Mouse (Mus musculus) CH12.LX (cell line): ENCODE results near the gene Jmy. TPM values are rescaled to one million over a fixed set of nuclear protein-coding genes. Genes with fewer than 3 reads are reported as not detected.

Experiments used
- DNase-seq: peaks from one replicate; pipeline ENCODE4 v3.0.0-alpha.2; 2013; ENCODE audit errors: extremely low read depth
- H3K27ac ChIP-seq: 2 replicates; pipeline ENCODE4 v1.5.1; 2012; ENCODE audit warnings: low read depth, mild to moderate bottlenecking, control low read depth, moderate library complexity; ENCODE audit not compliant: insufficient read depth
- H3K27me3 ChIP-seq: replicated peaks from 2 replicates; pipeline ENCODE3; 2012; ENCODE audit warnings: inconsistent platforms
- H3K36me3 ChIP-seq, 2 experiments: replicated peaks in 1 of 2; 2 replicates each; pipeline versions ENCODE3 to v1.6.1; 2012; ENCODE audit warnings: inconsistent platforms in 1 of 2, low read length in 1 of 2, mild to moderate bottlenecking in 1 of 2, mixed read lengths in 1 of 2, moderate library complexity in 1 of 2; ENCODE audit not compliant: control insufficient read depth in 1 of 2, insufficient read depth in 1 of 2
- H3K4me1 ChIP-seq, 2 experiments: 2 replicates each; pipeline ENCODE4 v1.6.1; 2012; ENCODE audit warnings: inconsistent platforms in 1 of 2, moderate library complexity in 1 of 2; ENCODE audit not compliant: insufficient read depth in 2 of 2, control insufficient read depth in 1 of 2
- H3K4me2 ChIP-seq: 2 replicates; pipeline ENCODE4 v1.6.1; 2012; ENCODE audit warnings: low read depth, mild to moderate bottlenecking, control low read depth; ENCODE audit not compliant: poor library complexity, insufficient read depth, severe bottlenecking
- H3K4me3 ChIP-seq, 3 experiments: fragments of 150-350 bp in 1 of 3; sonication (generic) in 1 of 3; replicated peaks in 1 of 3; 2 replicates each; pipeline versions ENCODE3 to v1.5.1; 2011 to 2012; ENCODE audit warnings: low read depth in 2 of 3, low read length in 2 of 3, mild to moderate bottlenecking in 2 of 3, moderate library complexity in 2 of 3, control low read depth in 1 of 3, improper control_type of control experiment in 1 of 3, inconsistent platforms in 1 of 3, mixed read lengths in 1 of 3; ENCODE audit not compliant: poor library complexity in 1 of 3
- H3K79me2 ChIP-seq: replicated peaks from 2 replicates; pipeline ENCODE4 v1.6.1; 2012; ENCODE audit warnings: mild to moderate bottlenecking, moderate library complexity; ENCODE audit not compliant: control insufficient read depth, poor library complexity, insufficient read depth, severe bottlenecking; ENCODE audit errors: extremely low read depth
- H3K9ac ChIP-seq: 2 replicates; pipeline ENCODE4 v1.6.1; 2012; ENCODE audit warnings: low read depth, mild to moderate bottlenecking, control low read depth, moderate library complexity; ENCODE audit not compliant: insufficient read depth
- H3K9me3 ChIP-seq: replicated peaks from 2 replicates; pipeline ENCODE3; 2012; ENCODE audit warnings: low read length, inconsistent platforms, mixed read lengths
- BHLHE40 ChIP-seq: IDR thresholded peaks from 2 replicates; pipeline ENCODE4 v1.6.1; 2011; ENCODE audit warnings: mild to moderate bottlenecking, low read depth, low read length, improper control_type of control experiment
- CHD2 ChIP-seq: IDR thresholded peaks from 2 replicates; pipeline ENCODE4 v1.6.1; 2011; ENCODE audit warnings: low read length, improper control_type of control experiment
- CTCF ChIP-seq, 2 experiments: IDR thresholded peaks in 1 of 2; conservative IDR thresholded peaks in 1 of 2; 2 replicates each; pipeline ENCODE4 v1.5.1; 2011 to 2012; ENCODE audit warnings: low read depth in 2 of 2, low read length in 2 of 2, improper control_type of control experiment in 1 of 2, inconsistent platforms in 1 of 2, mild to moderate bottlenecking in 1 of 2, moderate library complexity in 1 of 2
- E2F4 ChIP-seq: IDR thresholded peaks from 2 replicates; pipeline ENCODE4 v1.6.1; 2011; ENCODE audit warnings: low read depth, low read length, improper control_type of control experiment; ENCODE audit not compliant: insufficient replicate concordance
- ETS1 ChIP-seq: conservative IDR thresholded peaks from 2 replicates; pipeline ENCODE4 v1.6.1; 2012; ENCODE audit warnings: low read depth, mild to moderate bottlenecking, inconsistent platforms, low read length, improper control_type of control experiment, moderate library complexity
- HCFC1 ChIP-seq: IDR thresholded peaks from 2 replicates; pipeline ENCODE4 v1.6.1; 2012; ENCODE audit warnings: low read depth, mild to moderate bottlenecking, inconsistent platforms, low read length, improper control_type of control experiment
- JUND ChIP-seq: conservative IDR thresholded peaks from 2 replicates; pipeline ENCODE4 v1.6.1; 2011; ENCODE audit warnings: low read depth, low read length, improper control_type of control experiment
- KAT2A ChIP-seq: IDR thresholded peaks from 2 replicates; pipeline ENCODE4 v1.6.1; 2012; ENCODE audit warnings: low read length, improper control_type of control experiment, inconsistent platforms; ENCODE audit not compliant: insufficient replicate concordance
- MAFK ChIP-seq: IDR thresholded peaks from 2 replicates; pipeline ENCODE4 v1.6.1; 2011; ENCODE audit warnings: low read length, improper control_type of control experiment; ENCODE audit not compliant: insufficient replicate concordance
- MAX ChIP-seq: IDR thresholded peaks from 2 replicates; pipeline ENCODE4 v1.6.1; 2011; ENCODE audit warnings: low read length, improper control_type of control experiment
- MEF2A ChIP-seq: IDR thresholded peaks from 2 replicates; pipeline ENCODE4 v1.6.1; 2014; ENCODE audit warnings: low read depth, mild to moderate bottlenecking, inconsistent platforms, low read length, improper control_type of control experiment, borderline replicate concordance
- MXI1 ChIP-seq: IDR thresholded peaks from 2 replicates; pipeline ENCODE4 v1.6.1; 2011; ENCODE audit warnings: mild to moderate bottlenecking, low read depth, low read length, improper control_type of control experiment
- MYC ChIP-seq: IDR thresholded peaks from 2 replicates; pipeline ENCODE4 v1.6.1; 2011; ENCODE audit warnings: low read depth, mild to moderate bottlenecking, improper control_type of control experiment, low read length
- NELFE ChIP-seq: IDR thresholded peaks from 2 replicates; pipeline ENCODE4 v1.6.1; 2011; ENCODE audit warnings: low read depth, low read length, improper control_type of control experiment
- NRF1 ChIP-seq: IDR thresholded peaks from 2 replicates; pipeline ENCODE4 v1.6.1; 2014; ENCODE audit warnings: low read depth, mild to moderate bottlenecking, inconsistent platforms, low read length, improper control_type of control experiment, moderate library complexity
- POLR2A ChIP-seq: IDR thresholded peaks from 2 replicates; pipeline ENCODE4 v1.6.1; 2011; ENCODE audit warnings: low read depth, mild to moderate bottlenecking, improper control_type of control experiment, low read length
- RAD21 ChIP-seq: IDR thresholded peaks from 2 replicates; pipeline ENCODE4 v1.6.1; 2011; ENCODE audit warnings: low read depth, mild to moderate bottlenecking, low read length, improper control_type of control experiment, moderate library complexity
- RCOR1 ChIP-seq: conservative IDR thresholded peaks from 2 replicates; pipeline ENCODE4 v1.6.1; 2012; ENCODE audit warnings: low read depth, mild to moderate bottlenecking, inconsistent platforms, low read length, improper control_type of control experiment
- SIN3A ChIP-seq: IDR thresholded peaks from 2 replicates; pipeline ENCODE4 v1.6.1; 2012; ENCODE audit warnings: low read length, improper control_type of control experiment, inconsistent platforms
- SMC3 ChIP-seq: IDR thresholded peaks from 2 replicates; pipeline ENCODE4 v1.6.1; 2011; ENCODE audit warnings: low read depth, low read length, improper control_type of control experiment
- TBP ChIP-seq: conservative IDR thresholded peaks from 2 replicates; pipeline ENCODE4 v1.6.1; 2011; ENCODE audit warnings: low read depth, low read length, improper control_type of control experiment
- TCF12 ChIP-seq: IDR thresholded peaks from 2 replicates; pipeline ENCODE4 v1.6.1; 2014; ENCODE audit warnings: low read depth, mild to moderate bottlenecking, inconsistent platforms, low read length, improper control_type of control experiment
- UBTF ChIP-seq: IDR thresholded peaks from 2 replicates; pipeline ENCODE4 v1.6.1; 2012; ENCODE audit warnings: low read depth, mild to moderate bottlenecking, inconsistent platforms, low read length, improper control_type of control experiment, moderate library complexity
- USF1 ChIP-seq: IDR thresholded peaks from 2 replicates; pipeline ENCODE4 v1.6.1; 2014; ENCODE audit warnings: low read depth, mild to moderate bottlenecking, inconsistent platforms, low read length, improper control_type of control experiment
- USF2 ChIP-seq: conservative IDR thresholded peaks from 2 replicates; pipeline ENCODE4 v1.6.1; 2011; ENCODE audit warnings: low read depth, low read length, improper control_type of control experiment
- ZC3H11A ChIP-seq: IDR thresholded peaks from 2 replicates; pipeline ENCODE4 v1.6.1; 2012; ENCODE audit warnings: low read depth, mild to moderate bottlenecking, inconsistent platforms, low read length, improper control_type of control experiment
- ZKSCAN1 ChIP-seq: IDR thresholded peaks from 2 replicates; pipeline ENCODE4 v1.6.1; 2012; ENCODE audit warnings: low read depth, inconsistent platforms, low read length, improper control_type of control experiment, borderline replicate concordance
- ZMIZ1 ChIP-seq: IDR thresholded peaks from 2 replicates; pipeline ENCODE4 v1.6.1; 2012; ENCODE audit warnings: low read depth, mild to moderate bottlenecking, inconsistent platforms, low read length, improper control_type of control experiment
- dilution Hi-C: fragments of 300-500 bp; cut with MboI; formaldehyde crosslinking; loops from 2 replicates; pipeline ENCODE4 v1.14.3; 2020; ENCODE audit warnings: low sequenced_read_pairs; ENCODE audit not compliant: extremely low pct_unique_long_range_greater_than_20kb, extremely low pct_ligation_motif_present
- in situ Hi-C: fragments of 300-500 bp; cut with MboI; formaldehyde crosslinking; loops from 3 replicates; pipeline ENCODE4 v1.14.3; 2019; ENCODE audit warnings: low sequenced_read_pairs, low pct_ligation_motif_present, low pct_unique_long_range_greater_than_20kb, mixed read lengths
- polyA plus RNA-seq: library from polyadenylated mRNA; unstranded; fragments of >175 nt; gene quantifications from 2 replicates; pipeline ENCODE4 v1.2.1, GENCODE M21; 2012; ENCODE audit warnings: low read depth; ENCODE audit not compliant: insufficient read length
- total RNA-seq, 2 experiments: library from RNA; depleted of rRNA; stranded (reverse); fragments of 300-350 nt in 1 of 2; fragments of >200 nt in 1 of 2; gene quantifications; 2 replicates each; pipeline ENCODE4 v1.2.3; 2012 to 2014

Jmy gene
- total and polyA plus RNA-seq, 3 experiments: 2.4 to 3.3 (median 3.3) TPM

- Histone ChIP-seq H3K79me2 (no peaks in the 10 kb centered on the region), H3K4me3 (no peak overlapping the region), H3K4me2 (no peak overlapping the region), H3K9me3 (no peaks in the 10 kb centered on the region), H3K27ac (no peak overlapping the region), H3K9ac (no peak overlapping the region), H3K36me3 (peaks cover 0 to 11% of the 10 kb centered on the region in 2 experiments), H3K27me3 (no peaks in the 10 kb centered on the region), H3K4me1 (peaks cover 0 to 7% of the 10 kb centered on the region in 2 experiments; a peak in 2 of 4 replicates)
- no peak for TF ChIP-seq JUND
- no peak for TF ChIP-seq RAD21
- TF ChIP-seq ZMIZ1: no peak
- no peak for TF ChIP-seq NELFE
- no peak for TF ChIP-seq TBP
- TF ChIP-seq CTCF (conservative IDR thresholded peaks at IDR 0.05 in 1 of 2, IDR thresholded peaks at IDR 0.05 in 1 of 2; ENCODE audit: low read depth in 2 of 2, low read length in 2 of 2): no peak
- no peak for TF ChIP-seq RCOR1
- TF ChIP-seq MEF2A: no peak
- TF ChIP-seq NRF1: no peak
- no peak for TF ChIP-seq CHD2
- TF ChIP-seq ZC3H11A: no peak
- TF ChIP-seq ZKSCAN1: no peak
- no peak for TF ChIP-seq TCF12
- TF ChIP-seq ETS1: no peak
- TF ChIP-seq MAFK: no peak
- no peak for TF ChIP-seq SMC3
- no peak for TF ChIP-seq USF2
- no peak for TF ChIP-seq KAT2A
- no peak for TF ChIP-seq UBTF
- in situ Hi-C loops (no loop called here), dilution Hi-C loops (no loop called here)
- DNase-seq: no peak
Measured at GRCm38 (mm10) chr13:93410343-93410742, 89.3 kb downstream of the Jmy start.

- H3K9me3 ChIP-seq: no peaks in the 10 kb centered on the region
- H3K27me3 ChIP-seq: no peaks in the 10 kb centered on the region
- peaks cover 3 to 11% of the 10 kb centered on the region in 2 experiments for H3K36me3 ChIP-seq
- H3K27ac ChIP-seq: no peak overlapping the region
- no peak overlapping the region for H3K9ac ChIP-seq
- H3K4me1 ChIP-seq: peaks cover 0 to 7% of the 10 kb centered on the region in 2 experiments; a peak in 2 of 4 replicates
- no peak for DNase-seq
- no peak overlapping the region for H3K4me2 ChIP-seq
- no peak overlapping the region for H3K4me3 ChIP-seq
- in situ Hi-C loops (no loop called here), dilution Hi-C loops (no loop called here)
- H3K79me2 ChIP-seq: no peaks in the 10 kb centered on the region
- no peak for TF ChIP-seq USF2
- TF ChIP-seq MAX: no peak
- TF ChIP-seq HCFC1: no peak
- no peak for TF ChIP-seq MXI1
- no peak for TF ChIP-seq KAT2A
- no peak for TF ChIP-seq SIN3A
- TF ChIP-seq CTCF (conservative IDR thresholded peaks at IDR 0.05 in 1 of 2, IDR thresholded peaks at IDR 0.05 in 1 of 2; ENCODE audit: low read depth in 2 of 2, low read length in 2 of 2): no peak
- no peak for TF ChIP-seq E2F4
- no peak for TF ChIP-seq USF1
- TF ChIP-seq RAD21: no peak
- TF ChIP-seq NRF1: no peak
- no peak for TF ChIP-seq MEF2A
- TF ChIP-seq BHLHE40: no peak
- TF ChIP-seq NELFE: no peak
- no peak for TF ChIP-seq TCF12
- TF ChIP-seq MYC: no peak
- no peak for TF ChIP-seq ETS1
- TF ChIP-seq MAFK: no peak
- TF ChIP-seq POLR2A: no peak
- TF ChIP-seq, all 38 proteins: peak for 0
Measured at GRCm38 (mm10) chr13:93406855-93407254, 92.8 kb downstream of the Jmy start.
